Mouse (Mus musculus) spleen, adult 10 weeks (tissue): ENCODE results near the gene Tspan31. TPM values are rescaled to one million over a fixed set of nuclear protein-coding genes. Genes with fewer than 3 reads are reported as not detected.

Experiments used
- polyA plus RNA-seq: library from polyadenylated mRNA; stranded (reverse); fragments of 350-450 nt; fragmentation: Illumina TruSeq; extraction: RNeasy Lipid Tissue Mini Kit (QIAGEN cat#74804); gene quantifications from one replicate; pipeline ENCODE4 v1.2.3, GENCODE M21; 2015; ENCODE audit warnings: low replicate concordance; ENCODE audit not compliant: insufficient read depth

Gene Tspan31
- polyA plus RNA-seq = 72.3 TPM

GRCm38 (mm10) chr10:127070190-127071121 lies at the start of gene Tspan31:
Gene Tspan31, minus strand, starts transcription at chr10:127070264.

GRCm38 (mm10) chr10:127075080-127075479 lies 5.0 kb upstream of the Tspan31 start, which contains the start of gene Agap2:
Gene Agap2, plus strand, starts transcription at chr10:127075284.

GRCm38 (mm10) chr10:127063239-127063872 lies 6.7 kb downstream of the Tspan31 start, which contains the start of gene Cdk4:
Gene Cdk4, plus strand, starts transcription at chr10:127063534.

GRCm38 (mm10) chr10:127059968-127060916 lies 9.8 kb downstream of the Tspan31 start, which contains the start of gene March9:
Gene March9, minus strand, starts transcription at chr10:127060184.

GRCm38 (mm10) chr10:127047954-127048353 lies 22.1 kb downstream of the Tspan31 start, which contains the start of gene Cyp27b1:
Gene Cyp27b1, plus strand, starts transcription at chr10:127048250.

GRCm38 (mm10) chr10:127041274-127041766 lies 28.7 kb downstream of the Tspan31 start, which contains the start of the genes Mettl1 and Eef1akmt3:
Gene Mettl1, plus strand, starts transcription at chr10:127041414.
Gene Eef1akmt3, minus strand, starts transcription at chr10:127041513.

GRCm38 (mm10) chr10:127030336-127031296 lies 39.4 kb downstream of the Tspan31 start, which contains the start of gene Tsfm:
Gene Tsfm, minus strand, starts transcription at chr10:127030840.

Other genes starting within 250 kb of the Tspan31 start
- 6.5 TPM for gene Atp23, start 168.9 kb downstream of the Tspan31 start, polyA plus RNA-seq
- 71.0 TPM for gene Ctdsp2, start 91.5 kb downstream of the Tspan31 start, polyA plus RNA-seq
- 0.35 TPM for gene Avil, start 69.6 kb downstream of the Tspan31 start, polyA plus RNA-seq
- 17.2 TPM for gene Tsfm, start 39.4 kb downstream of the Tspan31 start, polyA plus RNA-seq
- gene Mettl1, start 28.9 kb downstream of the Tspan31 start, polyA plus RNA-seq = 19.8 TPM
- gene Eef1akmt3, start 28.8 kb downstream of the Tspan31 start, polyA plus RNA-seq = 0.22 TPM
- gene Cyp27b1, start 22.0 kb downstream of the Tspan31 start, polyA plus RNA-seq = 0.25 TPM
- gene March9, start 10.1 kb downstream of the Tspan31 start, polyA plus RNA-seq = 1.4 TPM
- 121 TPM for gene Cdk4, start 6.7 kb downstream of the Tspan31 start, polyA plus RNA-seq
- gene Agap2, start 5.0 kb upstream of the Tspan31 start, polyA plus RNA-seq = 15.7 TPM
- 51.3 TPM for gene Os9, start 50.9 kb upstream of the Tspan31 start, polyA plus RNA-seq
- 130 TPM for gene B4galnt1, start 95.0 kb upstream of the Tspan31 start, polyA plus RNA-seq
- 1.7 TPM for gene Slc26a10, start 110.4 kb upstream of the Tspan31 start, polyA plus RNA-seq
- gene Arhgef25, start 119.8 kb upstream of the Tspan31 start, polyA plus RNA-seq = 13.6 TPM
- gene Dtx3, start 125.5 kb upstream of the Tspan31 start, polyA plus RNA-seq = 38.7 TPM
- 37.1 TPM for gene Pip4k2c, start 141.3 kb upstream of the Tspan31 start, polyA plus RNA-seq
- gene Kif5a, start 193.1 kb upstream of the Tspan31 start, polyA plus RNA-seq = 1.6 TPM
- gene Dctn2, start 196.1 kb upstream of the Tspan31 start, polyA plus RNA-seq = 61.6 TPM
- gene Mbd6, start 218.8 kb upstream of the Tspan31 start, polyA plus RNA-seq = 18.9 TPM
- gene Mars, start 241.5 kb upstream of the Tspan31 start, polyA plus RNA-seq = 29.4 TPM